Mouse (Mus musculus) CH12.LX (cell line): ENCODE results near the gene Fancd2. TPM values are rescaled to one million over a fixed set of nuclear protein-coding genes. Genes with fewer than 3 reads are reported as not detected.

Source experiments
- DNase-seq: peaks from one replicate; pipeline ENCODE4 v3.0.0-alpha.2; 2013; ENCODE audit errors: extremely low read depth
- H3K27ac ChIP-seq: 2 replicates; pipeline ENCODE4 v1.5.1; 2012; ENCODE audit warnings: low read depth, mild to moderate bottlenecking, control low read depth, moderate library complexity; ENCODE audit not compliant: insufficient read depth
- H3K27me3 ChIP-seq: replicated peaks from 2 replicates; pipeline ENCODE3; 2012; ENCODE audit warnings: inconsistent platforms
- H3K36me3 ChIP-seq, 2 experiments: replicated peaks in 1 of 2; 2 replicates each; pipeline versions ENCODE3 to v1.6.1; 2012; ENCODE audit warnings: inconsistent platforms in 1 of 2, low read length in 1 of 2, mild to moderate bottlenecking in 1 of 2, mixed read lengths in 1 of 2, moderate library complexity in 1 of 2; ENCODE audit not compliant: control insufficient read depth in 1 of 2, insufficient read depth in 1 of 2
- H3K4me1 ChIP-seq, 2 experiments: 2 replicates each; pipeline ENCODE4 v1.6.1; 2012; ENCODE audit warnings: inconsistent platforms in 1 of 2, moderate library complexity in 1 of 2; ENCODE audit not compliant: insufficient read depth in 2 of 2, control insufficient read depth in 1 of 2
- H3K4me2 ChIP-seq: 2 replicates; pipeline ENCODE4 v1.6.1; 2012; ENCODE audit warnings: low read depth, mild to moderate bottlenecking, control low read depth; ENCODE audit not compliant: poor library complexity, insufficient read depth, severe bottlenecking
- H3K4me3 ChIP-seq, 3 experiments: fragments of 150-350 bp in 1 of 3; sonication (generic) in 1 of 3; replicated peaks in 1 of 3; 2 replicates each; pipeline versions ENCODE3 to v1.5.1; 2011 to 2012; ENCODE audit warnings: low read depth in 2 of 3, low read length in 2 of 3, mild to moderate bottlenecking in 2 of 3, moderate library complexity in 2 of 3, control low read depth in 1 of 3, improper control_type of control experiment in 1 of 3, inconsistent platforms in 1 of 3, mixed read lengths in 1 of 3; ENCODE audit not compliant: poor library complexity in 1 of 3
- H3K79me2 ChIP-seq: replicated peaks from 2 replicates; pipeline ENCODE4 v1.6.1; 2012; ENCODE audit warnings: mild to moderate bottlenecking, moderate library complexity; ENCODE audit not compliant: control insufficient read depth, poor library complexity, insufficient read depth, severe bottlenecking; ENCODE audit errors: extremely low read depth
- H3K9ac ChIP-seq: 2 replicates; pipeline ENCODE4 v1.6.1; 2012; ENCODE audit warnings: low read depth, mild to moderate bottlenecking, control low read depth, moderate library complexity; ENCODE audit not compliant: insufficient read depth
- H3K9me3 ChIP-seq: replicated peaks from 2 replicates; pipeline ENCODE3; 2012; ENCODE audit warnings: low read length, inconsistent platforms, mixed read lengths
- BHLHE40 ChIP-seq: IDR thresholded peaks from 2 replicates; pipeline ENCODE4 v1.6.1; 2011; ENCODE audit warnings: mild to moderate bottlenecking, low read depth, low read length, improper control_type of control experiment
- CHD2 ChIP-seq: IDR thresholded peaks from 2 replicates; pipeline ENCODE4 v1.6.1; 2011; ENCODE audit warnings: low read length, improper control_type of control experiment
- HCFC1 ChIP-seq: IDR thresholded peaks from 2 replicates; pipeline ENCODE4 v1.6.1; 2012; ENCODE audit warnings: low read depth, mild to moderate bottlenecking, inconsistent platforms, low read length, improper control_type of control experiment
- JUN ChIP-seq: IDR thresholded peaks from 2 replicates; pipeline ENCODE4 v1.6.1; 2011; ENCODE audit warnings: low read depth, mild to moderate bottlenecking, low read length, improper control_type of control experiment, moderate library complexity; ENCODE audit not compliant: insufficient read depth
- JUND ChIP-seq: conservative IDR thresholded peaks from 2 replicates; pipeline ENCODE4 v1.6.1; 2011; ENCODE audit warnings: low read depth, low read length, improper control_type of control experiment
- MAFK ChIP-seq: IDR thresholded peaks from 2 replicates; pipeline ENCODE4 v1.6.1; 2011; ENCODE audit warnings: low read length, improper control_type of control experiment; ENCODE audit not compliant: insufficient replicate concordance
- MAX ChIP-seq: IDR thresholded peaks from 2 replicates; pipeline ENCODE4 v1.6.1; 2011; ENCODE audit warnings: low read length, improper control_type of control experiment
- MYC ChIP-seq: IDR thresholded peaks from 2 replicates; pipeline ENCODE4 v1.6.1; 2011; ENCODE audit warnings: low read depth, mild to moderate bottlenecking, improper control_type of control experiment, low read length
- NRF1 ChIP-seq: IDR thresholded peaks from 2 replicates; pipeline ENCODE4 v1.6.1; 2014; ENCODE audit warnings: low read depth, mild to moderate bottlenecking, inconsistent platforms, low read length, improper control_type of control experiment, moderate library complexity
- POLR2AphosphoS2 ChIP-seq: IDR thresholded peaks from 2 replicates; pipeline ENCODE4 v1.6.1; 2011; ENCODE audit warnings: low read depth, low read length, improper control_type of control experiment
- TCF12 ChIP-seq: IDR thresholded peaks from 2 replicates; pipeline ENCODE4 v1.6.1; 2014; ENCODE audit warnings: low read depth, mild to moderate bottlenecking, inconsistent platforms, low read length, improper control_type of control experiment
- USF1 ChIP-seq: IDR thresholded peaks from 2 replicates; pipeline ENCODE4 v1.6.1; 2014; ENCODE audit warnings: low read depth, mild to moderate bottlenecking, inconsistent platforms, low read length, improper control_type of control experiment
- dilution Hi-C: fragments of 300-500 bp; cut with MboI; formaldehyde crosslinking; loops from 2 replicates; pipeline ENCODE4 v1.14.3; 2020; ENCODE audit warnings: low sequenced_read_pairs; ENCODE audit not compliant: extremely low pct_unique_long_range_greater_than_20kb, extremely low pct_ligation_motif_present
- in situ Hi-C: fragments of 300-500 bp; cut with MboI; formaldehyde crosslinking; loops from 3 replicates; pipeline ENCODE4 v1.14.3; 2019; ENCODE audit warnings: low sequenced_read_pairs, low pct_ligation_motif_present, low pct_unique_long_range_greater_than_20kb, mixed read lengths
- polyA plus RNA-seq: library from polyadenylated mRNA; unstranded; fragments of >175 nt; gene quantifications from 2 replicates; pipeline ENCODE4 v1.2.1, GENCODE M21; 2012; ENCODE audit warnings: low read depth; ENCODE audit not compliant: insufficient read length
- total RNA-seq, 2 experiments: library from RNA; depleted of rRNA; stranded (reverse); fragments of 300-350 nt in 1 of 2; fragments of >200 nt in 1 of 2; gene quantifications; 2 replicates each; pipeline ENCODE4 v1.2.3; 2012 to 2014

Fancd2 gene
- total and polyA plus RNA-seq, 3 experiments, result 25.5 to 32.7 (median 30.2) TPM

DNA sequence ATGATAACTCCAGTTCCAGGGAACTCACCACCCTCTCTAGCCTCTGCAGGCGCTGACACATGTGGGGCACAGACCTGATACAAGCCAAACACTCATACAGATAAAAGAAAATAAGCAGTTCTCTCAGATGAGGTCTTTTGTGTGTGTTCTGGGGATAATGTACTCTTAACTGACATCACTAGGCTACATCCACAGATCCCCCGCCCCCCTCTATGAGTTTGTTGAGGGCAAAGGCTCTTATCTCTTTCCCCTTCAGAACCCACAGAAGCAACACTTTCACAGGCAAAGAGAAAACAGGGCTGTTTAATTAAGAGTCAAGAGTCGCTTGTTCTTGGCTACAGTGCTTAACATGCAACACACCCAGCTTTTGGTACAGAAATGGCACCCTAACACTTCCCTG, 16.9 kb upstream of the Fancd2 start (continued):
- no peak for TF ChIP-seq MAX

DNA sequence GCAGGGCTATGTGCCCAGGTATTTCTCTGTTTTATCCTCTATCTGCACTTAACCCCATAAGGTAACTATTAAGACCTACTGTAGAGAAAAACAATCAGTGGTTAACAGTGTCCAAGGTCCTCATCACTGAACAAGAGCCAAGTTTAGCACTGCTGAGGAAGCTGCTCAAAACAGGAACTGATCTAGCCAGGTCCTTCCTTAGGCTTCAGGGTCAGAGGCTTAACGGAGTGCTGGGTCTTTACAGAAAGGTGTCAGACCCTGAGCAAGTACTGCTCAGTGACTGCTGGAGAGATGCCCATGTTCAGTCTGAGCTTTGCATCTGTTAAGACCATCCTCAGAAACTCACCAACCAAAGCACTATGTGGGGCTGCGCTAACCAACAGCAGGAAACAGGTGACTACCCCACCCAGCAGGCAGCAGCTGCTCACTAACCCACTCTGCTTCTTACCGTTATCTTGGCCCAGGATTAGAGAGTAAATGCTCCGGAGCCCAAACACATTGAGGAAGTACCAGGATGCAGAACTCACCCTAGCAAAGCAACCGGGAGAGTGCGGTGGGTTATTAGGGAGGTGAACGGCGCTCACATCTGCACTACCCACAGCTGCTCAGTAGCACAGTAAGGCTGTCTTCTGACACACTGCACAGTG, 13.9 kb upstream of the Fancd2 start:
- TF ChIP-seq JUN (no peak), TCF12 (no peak), JUND (no peak)
- Histone ChIP-seq H3K36me3 (peaks cover 71 to 98% of the 10 kb centered on the region in 2 experiments), H3K27ac (no peak overlapping the region), H3K9ac (no peak overlapping the region), H3K4me3 (no peak overlapping the region), H3K79me2 (no peaks in the 10 kb centered on the region; the same call in 1 of the 2 replicates), H3K4me1 (peaks cover 0 to 7% of the 10 kb centered on the region in 2 experiments; a peak in 2 of 4 replicates), H3K4me2 (no peak overlapping the region), H3K27me3 (no peaks in the 10 kb centered on the region), H3K9me3 (no peaks in the 10 kb centered on the region)
- in situ Hi-C loops (no loop called here), dilution Hi-C loops (no loop called here)
- no peak for DNase-seq

DNA sequence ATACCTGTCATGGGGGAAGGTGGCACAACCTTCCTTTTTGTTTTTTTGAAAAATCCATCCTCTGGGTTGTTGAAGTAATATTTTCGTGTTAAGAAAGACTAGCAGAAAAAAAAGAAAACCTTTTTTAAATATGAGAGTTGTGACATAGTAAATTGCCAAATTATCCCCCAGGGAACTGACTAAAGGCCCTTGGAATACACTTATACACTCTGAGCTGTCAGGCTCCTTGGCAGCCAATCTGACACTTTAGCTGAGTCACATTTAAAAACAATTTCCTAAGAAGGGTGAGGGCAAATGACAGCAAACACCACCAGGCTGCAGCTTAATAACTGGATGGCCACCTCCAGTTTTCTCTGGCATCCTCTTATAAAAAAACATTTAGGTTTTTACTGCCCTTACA, 9.2 kb upstream of the Fancd2 start:
- DNase-seq, result no peak
- Histone ChIP-seq H3K27me3 (no peaks in the 10 kb centered on the region), H3K27ac (no peak overlapping the region), H3K36me3 (peaks cover 48 to 77% of the 10 kb centered on the region in 2 experiments), H3K9me3 (no peaks in the 10 kb centered on the region)
- TF ChIP-seq JUND (no peak), NRF1 (no peak), POLR2AphosphoS2 (no peak), HCFC1 (no peak), MAFK (no peak), CHD2 (no peak)
- TF ChIP-seq, all 38 proteins: peak for 0
- Histone ChIP-seq H3K4me1 (peaks cover 6 to 33% of the 10 kb centered on the region in 2 experiments), H3K4me2 (no peak overlapping the region), H3K4me3 (no peak overlapping the region), H3K79me2 (peaks cover 20% of the 10 kb centered on the region), H3K9ac (no peak overlapping the region)
- in situ Hi-C loops, result no loop called here
- dilution Hi-C loops, result no loop called here

DNA sequence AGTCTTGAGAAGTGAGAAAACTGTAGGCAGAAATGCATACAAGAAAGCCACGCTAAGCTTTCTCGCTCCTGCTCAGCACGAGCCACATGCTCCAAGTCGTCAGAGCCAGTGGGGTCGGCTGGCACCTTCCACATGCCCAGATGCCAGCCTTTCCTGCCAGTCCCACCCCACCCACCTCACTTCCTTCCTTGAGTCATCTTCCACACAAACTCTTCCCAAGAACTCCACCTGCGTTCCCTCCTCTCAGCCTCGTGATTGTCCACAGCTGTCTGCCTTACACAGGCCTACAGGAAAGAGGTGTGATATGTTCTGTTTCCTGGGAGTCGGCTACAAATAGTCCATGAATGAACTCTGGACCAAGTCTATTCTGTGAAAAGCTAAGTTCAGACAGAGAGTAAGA, 8.1 kb upstream of the Fancd2 start:
- TF ChIP-seq BHLHE40, result peak; percentile 43; the same call in 1 of the 2 replicates
- TF ChIP-seq MAX, result peak; percentile 42; the same call in 1 of the 2 replicates
- peak; percentile 34; the same call in 1 of the 2 replicates for TF ChIP-seq MYC
- TF ChIP-seq USF1, result no peak
- peaks cover 6 to 39% of the 10 kb centered on the region in 2 experiments for H3K4me1 ChIP-seq
- H3K79me2 ChIP-seq, result peaks cover 27% of the 10 kb centered on the region
- no peak overlapping the region for H3K4me3 ChIP-seq
- H3K9me3 ChIP-seq, result no peaks in the 10 kb centered on the region
- H3K36me3 ChIP-seq, result peaks cover 42 to 75% of the 10 kb centered on the region in 2 experiments
- no peak overlapping the region for H3K9ac ChIP-seq
- no peak for DNase-seq
- peak overlapping the region; percentile 54 for H3K27ac ChIP-seq
- no peaks in the 10 kb centered on the region for H3K27me3 ChIP-seq
- no peak overlapping the region for H3K4me2 ChIP-seq
- in situ Hi-C loops (no loop called here), dilution Hi-C loops (no loop called here)
